Mouse (Mus musculus): ENCODE measurements around the gene Gm12169.

Gene Gm12169

GRCm38 (mm10) chr11:46571327-46571726 is 47.3 kb downstream of the Gm12169 start, which contains the start of gene BC053393:
Gene BC053393 (plus strand): TSS chr11:46571536.
- no peak for TF ChIP-seq GATA4 (IDR thresholded peaks at IDR 0.05; ENCODE audit: insufficient replicate concordance, low read length)

DNA sequence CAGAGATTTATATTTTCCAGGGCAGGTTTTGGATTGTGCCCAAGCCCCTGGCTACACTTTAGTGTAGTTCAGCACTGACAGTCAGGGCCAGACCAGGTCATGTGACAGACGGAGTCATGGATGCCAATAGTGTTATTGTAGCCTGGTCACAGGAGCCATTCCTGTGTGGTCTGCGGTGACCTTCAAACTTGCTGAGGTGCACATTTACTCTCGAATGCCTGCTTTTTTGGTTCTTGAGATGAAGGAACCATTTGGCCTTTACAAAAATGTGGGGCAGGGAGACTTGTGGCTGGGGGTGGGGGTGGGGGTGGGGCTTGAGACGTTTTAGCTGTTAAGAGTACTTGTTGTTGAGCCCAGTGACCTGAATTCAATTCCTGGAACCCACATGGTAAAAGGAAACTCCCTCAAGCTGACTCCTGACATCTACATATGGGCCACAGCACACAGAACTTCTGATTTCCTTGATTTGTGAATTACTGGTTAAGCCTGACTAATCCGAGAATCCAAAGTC is 54.8 kb downstream of the Gm12169 start:
- no peak for TF ChIP-seq GATA4 (IDR thresholded peaks at IDR 0.05; ENCODE audit: insufficient replicate concordance, low read length)

DNA sequence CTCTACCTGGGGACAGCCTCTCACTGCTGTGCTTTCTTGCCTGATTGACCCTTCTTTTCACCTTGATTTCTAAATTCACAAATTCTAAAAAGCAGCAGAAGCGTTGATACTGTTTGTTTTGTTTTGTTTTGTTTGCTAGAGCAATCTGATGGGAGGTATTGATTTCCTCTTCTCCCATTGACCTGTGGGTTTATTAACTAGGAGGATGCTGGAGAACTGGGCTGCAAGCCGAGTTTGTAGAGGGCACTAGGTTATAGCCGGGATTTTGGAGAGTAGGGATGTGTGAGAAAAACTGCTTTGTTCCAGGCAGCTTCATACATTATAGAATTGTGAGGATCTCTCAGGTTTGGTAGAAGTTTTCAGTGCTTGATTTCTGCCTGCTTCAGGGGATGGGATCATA is 56.4 kb downstream of the Gm12169 start:
- no peak for TF ChIP-seq GATA4 (IDR thresholded peaks at IDR 0.05; ENCODE audit: insufficient replicate concordance, low read length)

DNA sequence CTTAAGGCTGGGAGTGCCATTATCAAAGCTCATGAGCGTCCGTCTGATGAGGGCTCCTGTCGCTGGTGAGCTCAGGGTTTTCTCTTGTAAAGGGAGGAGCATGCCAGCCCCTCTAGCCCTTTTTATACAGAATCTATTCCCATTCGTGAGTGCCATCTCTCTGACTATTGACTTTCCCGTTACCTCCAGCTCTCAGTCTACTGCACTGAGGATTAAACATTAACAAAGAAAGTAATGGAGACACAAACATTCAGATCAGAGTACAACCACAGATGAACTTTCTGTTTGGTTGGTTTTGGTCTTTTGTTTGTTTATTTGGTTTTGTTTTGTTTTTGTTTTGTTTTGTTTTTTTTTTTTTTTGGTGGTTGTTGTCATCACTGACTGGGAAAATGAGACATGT is 58.7 kb downstream of the Gm12169 start:
- no peak for TF ChIP-seq GATA4 (IDR thresholded peaks at IDR 0.05; ENCODE audit: insufficient replicate concordance, low read length)

Data from liver, adult (tissue).